Mouse (Mus musculus): ENCODE results near the gene Mink1. TPM values are rescaled to one million over a fixed set of nuclear protein-coding genes. Genes with fewer than 3 reads are reported as not detected.
A peak's percentile ranks its signal among the peaks of the same experiment; 100 is the strongest.

The Mink1 gene
- polyA plus RNA-seq, 1 experiment from 2014 or later = 6.6 TPM

DNA sequence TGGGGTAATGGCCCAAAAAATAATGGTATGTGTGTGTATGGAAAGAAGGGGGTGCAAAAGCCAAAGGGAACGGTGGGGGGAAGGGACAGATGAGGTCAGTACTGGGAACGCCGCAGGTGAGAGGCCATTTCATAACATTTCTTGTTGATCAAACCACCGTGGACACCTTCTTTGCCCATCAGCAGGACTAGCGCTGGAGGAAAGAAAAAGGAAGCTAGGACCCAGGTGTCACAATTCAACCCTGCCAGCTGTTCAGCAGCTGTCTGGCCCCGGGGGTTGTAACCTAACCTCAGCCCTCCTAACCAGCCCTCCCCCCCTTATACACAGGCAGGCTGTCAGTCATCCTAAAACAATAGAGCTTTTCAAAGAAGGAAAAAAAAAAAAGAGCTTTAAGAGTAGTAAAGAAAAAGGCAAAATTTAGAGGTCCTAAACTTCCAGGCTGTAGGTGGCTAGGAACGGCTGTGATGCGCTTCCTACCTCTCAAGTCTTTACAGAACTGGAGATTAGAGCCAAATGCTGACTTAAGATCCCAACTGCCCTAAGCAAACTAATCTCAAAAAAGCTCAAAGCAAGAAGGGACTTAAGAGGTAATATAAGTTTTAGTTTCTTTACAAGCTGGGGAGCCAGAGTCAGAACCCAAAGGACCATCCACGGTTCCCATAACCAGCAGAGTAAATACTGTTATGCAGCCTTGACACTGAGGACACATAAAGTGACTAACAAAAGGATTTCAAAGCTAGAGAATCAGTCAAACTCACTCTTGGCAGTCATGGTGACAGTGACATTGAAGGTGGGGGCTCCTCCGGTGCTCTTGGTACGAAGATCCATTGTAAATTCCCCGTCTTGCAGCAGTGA lies 89.6 kb downstream of the Mink1 start:
- DNase-seq (ENCODE audit: low spot score) = peak; percentile 81

DNA sequence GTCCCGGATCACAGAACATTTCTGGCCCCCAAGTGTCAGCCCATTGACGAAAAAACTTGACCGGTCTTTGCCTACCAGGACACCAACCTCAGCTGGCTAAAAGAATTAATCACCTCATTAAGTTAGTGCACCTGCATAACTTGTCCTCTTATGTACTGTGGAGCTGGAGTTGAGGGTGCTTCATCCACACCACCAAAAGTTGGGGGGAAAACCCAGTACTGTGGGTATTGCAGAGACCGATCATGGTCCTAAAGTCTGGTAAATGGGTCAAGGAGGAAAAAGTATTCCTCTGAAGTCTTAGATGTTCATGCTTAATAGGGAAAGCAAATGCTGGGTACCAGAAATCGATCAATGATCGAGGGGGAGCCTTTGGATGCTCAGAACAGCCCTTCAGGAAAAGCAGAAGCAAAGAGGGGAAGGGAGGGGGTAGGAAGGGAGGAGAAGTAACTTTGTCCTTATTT lies 90.2 kb downstream of the Mink1 start:
- no peak for DNase-seq (ENCODE audit: low spot score)

DNA sequence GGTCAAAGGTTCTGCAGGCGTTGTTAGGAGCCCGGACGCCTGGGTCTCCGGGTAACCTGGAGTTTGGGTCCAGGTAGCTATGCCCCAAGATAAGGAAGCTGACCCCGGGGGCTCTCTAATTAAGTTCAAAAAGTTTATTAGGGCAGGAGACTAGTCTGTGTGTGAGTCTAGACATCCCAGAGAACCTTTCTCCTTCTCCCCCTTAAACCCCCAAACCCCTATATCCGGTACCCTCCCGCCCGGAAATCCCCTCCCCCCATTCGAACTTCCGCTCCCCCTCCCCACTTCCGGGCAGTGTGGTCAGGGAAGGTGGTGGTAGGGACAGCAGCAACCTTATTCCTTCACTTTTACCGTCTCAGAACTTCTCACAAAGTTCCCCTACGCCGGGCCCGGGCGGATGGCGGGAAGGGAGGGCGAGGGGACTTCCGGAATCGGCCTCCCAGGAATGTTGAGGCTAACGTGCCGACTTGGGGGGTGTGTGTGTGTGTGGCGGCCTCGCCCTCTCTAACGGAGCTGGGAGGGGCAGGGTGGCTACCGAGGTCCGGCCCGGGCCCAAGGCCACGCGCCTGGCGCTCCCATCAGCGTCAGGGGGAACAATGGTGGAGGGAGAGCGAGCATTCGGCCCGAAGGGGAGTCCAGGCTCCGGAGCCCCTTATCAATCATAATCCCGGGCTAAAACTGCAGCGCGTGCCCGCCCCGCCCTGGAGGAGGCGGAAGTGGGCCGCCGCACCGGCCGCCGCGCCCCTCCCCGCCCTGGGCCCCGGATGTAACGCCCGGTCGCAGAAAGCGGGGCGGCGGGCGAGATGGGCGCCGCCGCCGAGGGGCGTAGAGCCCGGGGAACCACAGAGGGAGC lies 90.9 kb downstream of the Mink1 start:
- peak; percentile 82 for DNase-seq (ENCODE audit: low spot score)

DNA sequence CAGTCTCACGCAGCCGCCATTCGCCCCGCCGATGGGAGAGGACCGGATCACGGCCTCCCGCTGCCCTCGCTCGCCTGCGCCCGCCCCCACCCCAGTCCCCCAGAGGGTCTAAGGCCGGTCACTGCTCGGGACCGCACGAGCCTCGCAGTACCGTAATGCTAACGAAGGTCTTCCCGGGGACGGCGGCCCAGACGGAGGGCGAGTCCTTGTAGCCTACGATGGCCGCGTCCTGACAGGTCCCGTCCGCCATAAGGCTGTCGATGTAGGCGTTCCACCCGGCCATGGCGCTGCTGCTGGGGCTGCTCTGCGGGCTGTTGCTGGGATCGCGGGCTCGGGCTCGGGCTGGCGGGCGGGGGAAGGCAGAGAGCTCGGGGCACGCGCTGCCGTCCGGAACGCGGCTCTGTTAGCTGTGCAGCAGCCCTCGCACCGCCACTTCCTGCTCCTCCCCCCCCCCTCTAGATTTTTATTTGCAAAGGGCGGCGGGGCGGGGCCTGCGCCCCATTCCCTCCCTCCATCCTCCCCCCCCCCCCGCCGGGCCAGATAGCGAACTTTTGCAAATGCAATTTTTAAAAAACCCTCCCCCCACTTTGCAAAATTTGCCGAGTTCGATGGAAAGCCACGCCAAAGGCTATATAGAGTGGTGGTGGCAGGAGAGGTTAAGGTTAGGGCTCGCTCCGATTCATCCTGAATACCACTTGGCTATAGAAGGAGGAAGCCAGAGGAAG lies 91.7 kb downstream of the Mink1 start, which contains the start of gene Pfn1:
Gene Pfn1 (minus strand): TSS at position 447 of the 725 bp plus-strand sequence.
- DNase-seq (ENCODE audit: low spot score) = peak; percentile 91

DNA sequence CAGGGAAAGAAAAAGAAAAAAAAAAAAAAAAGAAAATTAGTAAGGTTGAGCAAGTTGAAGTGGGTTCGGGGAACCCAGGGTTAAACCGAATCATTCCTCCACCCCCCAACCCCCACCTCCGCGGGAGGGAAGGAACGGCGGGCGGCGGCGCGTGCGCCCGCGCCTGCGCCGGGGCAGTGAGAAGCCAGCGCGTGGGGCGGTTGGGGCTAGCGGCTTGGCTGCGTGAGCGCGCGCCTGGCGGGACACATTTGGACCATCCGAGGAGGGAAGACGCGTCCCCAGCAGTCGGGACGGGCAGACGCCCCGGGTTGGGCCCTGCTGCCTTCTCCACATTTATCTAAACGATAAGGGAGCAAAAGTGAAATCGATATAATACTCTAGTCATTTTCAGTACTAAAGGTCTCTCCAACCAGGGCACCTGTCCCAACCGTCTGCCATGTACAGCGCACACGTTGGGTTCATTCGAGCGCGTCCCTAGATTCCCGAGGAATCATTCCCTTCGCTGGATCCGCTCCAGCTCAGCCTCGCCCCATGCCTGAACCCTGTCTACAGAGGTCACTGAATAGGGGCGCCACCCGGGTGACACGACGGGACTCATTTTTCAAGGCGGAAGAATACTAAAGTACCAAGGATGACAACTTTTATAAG lies 92.4 kb downstream of the Mink1 start:
- DNase-seq (ENCODE audit: low spot score) = peak; percentile 84

DNA sequence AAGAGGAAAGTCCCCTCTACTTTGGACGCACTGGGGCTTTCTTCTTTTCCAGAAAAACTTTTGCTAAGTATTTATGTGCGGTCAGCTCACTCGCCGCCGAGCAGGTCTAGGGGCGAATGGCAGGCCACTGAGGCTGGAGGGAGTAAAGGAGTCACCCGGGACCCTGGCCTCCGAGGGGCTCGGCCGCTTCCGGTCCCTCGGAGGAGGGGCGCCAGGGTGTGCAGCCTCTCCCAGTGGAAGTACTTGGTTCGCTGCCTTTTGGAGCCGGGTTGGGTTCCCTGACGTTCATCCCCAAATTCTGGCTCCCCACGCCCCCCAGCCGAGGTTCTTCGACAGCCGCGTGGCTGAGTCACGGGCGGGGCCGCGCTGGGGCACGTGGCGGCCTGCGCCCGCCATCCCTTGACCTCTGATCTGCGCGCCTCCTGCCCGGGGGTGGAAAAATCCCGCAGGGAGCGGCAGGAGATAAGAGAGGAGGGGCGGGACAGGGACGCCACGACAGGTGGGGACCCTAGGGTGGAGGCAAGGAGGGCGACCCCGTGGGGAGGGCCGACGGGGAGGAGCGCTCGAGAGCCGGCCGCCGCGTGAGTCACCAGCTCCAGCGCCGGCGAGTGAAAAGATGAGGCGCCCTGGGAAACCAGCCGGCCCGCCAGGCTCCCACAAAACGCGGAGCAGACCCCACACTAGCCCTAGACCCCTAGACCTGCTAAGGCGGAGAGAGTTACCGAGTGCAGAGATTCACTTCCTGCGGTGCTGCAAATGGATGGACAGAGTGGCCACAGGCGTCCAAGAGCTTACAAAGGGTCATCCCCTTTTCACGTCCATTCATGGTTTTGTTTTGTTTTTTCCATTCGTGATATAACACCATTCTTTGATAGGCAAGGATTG lies 93.1 kb downstream of the Mink1 start:
- DNase-seq (ENCODE audit: low spot score) = peak; percentile 22

DNA sequence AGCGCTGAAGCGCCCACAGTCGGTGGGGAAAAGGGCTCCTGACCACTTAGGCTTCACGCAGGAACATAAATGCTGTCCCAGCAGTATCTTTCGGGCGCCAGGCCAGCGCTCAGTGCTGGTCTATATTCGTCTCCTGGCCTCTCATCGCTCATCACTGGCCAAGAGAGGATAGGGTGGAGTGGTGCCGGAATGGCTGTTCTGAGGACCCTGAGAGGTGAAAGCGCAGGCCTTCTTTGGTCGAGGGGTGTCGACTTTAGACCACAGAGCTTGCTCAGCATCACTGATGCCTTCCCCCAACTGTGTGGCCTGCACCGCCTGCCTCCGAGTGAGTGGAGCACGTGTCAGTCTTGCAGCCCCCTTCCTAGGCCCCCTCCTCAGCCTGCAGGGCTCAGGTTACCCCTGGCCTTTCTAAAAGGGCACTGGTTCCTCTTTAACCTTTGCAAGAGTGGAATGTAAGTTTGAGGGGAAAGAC lies 93.8 kb downstream of the Mink1 start:
- no peak for DNase-seq (ENCODE audit: low spot score)

DNA sequence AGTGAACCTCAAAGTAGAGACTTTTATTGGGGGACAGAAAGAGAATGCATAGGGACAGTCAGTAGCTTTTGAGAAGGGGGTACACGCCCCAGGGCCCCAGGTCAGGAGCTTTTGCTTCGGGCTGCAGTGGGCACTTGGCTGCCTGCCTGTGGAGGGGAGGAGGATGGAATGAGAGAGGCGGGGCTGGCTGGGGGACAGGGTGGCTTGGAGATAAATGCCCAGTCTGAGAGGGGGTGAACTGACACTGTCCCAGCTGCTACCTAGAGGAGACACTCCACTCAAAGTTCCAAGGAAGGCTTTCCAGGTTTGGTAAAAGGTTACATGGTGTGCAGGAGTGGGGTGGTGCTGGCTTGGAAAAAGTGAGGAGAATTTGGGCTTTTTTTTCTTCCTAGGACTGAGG lies 94.3 kb downstream of the Mink1 start, which contains the start of gene Eno3:
Gene Eno3 (plus strand): TSS at position 239 of the 400 bp plus-strand sequence.
- no peak for DNase-seq (ENCODE audit: low spot score)

DNA sequence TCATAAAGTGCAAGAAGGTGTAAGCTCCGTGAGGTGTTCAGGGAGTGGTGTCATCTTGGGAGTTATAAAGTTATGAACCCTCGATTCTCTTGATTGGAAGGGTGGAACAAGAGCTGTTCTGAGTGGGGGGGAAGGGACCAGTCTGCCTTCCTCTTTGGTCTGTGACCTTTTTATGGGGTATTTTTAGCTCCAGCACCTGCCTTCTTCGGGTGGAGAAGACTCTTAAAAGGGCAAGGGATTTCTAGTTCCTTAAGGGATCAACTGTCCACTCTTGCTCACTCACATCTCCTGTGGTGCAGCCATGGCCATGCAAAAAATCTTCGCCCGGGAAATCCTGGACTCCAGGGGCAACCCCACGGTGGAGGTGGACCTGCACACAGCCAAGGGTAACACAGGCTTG lies 94.9 kb downstream of the Mink1 start:
- no peak for DNase-seq (ENCODE audit: low spot score)

DNA sequence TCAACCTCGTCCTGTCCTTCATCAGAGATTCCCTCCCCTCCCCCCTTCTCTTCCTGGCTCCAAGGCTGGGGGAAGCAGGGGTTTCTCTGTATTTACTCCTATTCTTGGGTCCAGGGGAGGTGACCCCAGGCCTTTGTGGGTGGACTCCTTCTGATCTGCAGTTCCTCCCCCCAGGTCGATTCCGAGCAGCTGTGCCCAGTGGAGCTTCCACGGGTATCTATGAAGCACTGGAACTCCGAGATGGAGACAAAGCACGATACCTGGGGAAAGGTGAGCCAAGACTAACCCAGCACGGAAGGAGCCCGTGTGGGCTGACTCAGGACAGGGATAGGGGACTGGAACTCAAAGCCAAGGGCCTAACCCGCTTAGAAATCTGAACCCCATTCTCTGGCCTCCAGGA lies 95.3 kb downstream of the Mink1 start:
- no peak for DNase-seq (ENCODE audit: low spot score)

DNA sequence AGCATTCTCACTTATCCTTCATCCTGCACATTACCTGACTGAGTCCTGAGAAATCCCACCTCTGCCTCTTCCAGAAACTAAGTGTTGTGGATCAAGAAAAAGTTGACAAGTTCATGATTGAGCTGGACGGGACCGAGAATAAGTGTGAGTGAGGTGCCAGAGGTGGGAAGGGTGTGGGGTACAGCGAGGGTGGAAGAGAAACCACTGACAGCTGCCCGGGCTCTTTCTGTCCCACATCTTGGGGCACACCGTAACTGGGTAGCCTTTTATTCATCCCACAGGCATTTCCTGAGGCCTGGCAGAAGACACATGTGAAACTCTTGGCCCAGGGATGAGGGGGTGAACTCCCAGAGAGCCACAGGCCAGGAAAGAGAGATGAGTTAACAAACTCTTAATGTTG lies 95.8 kb downstream of the Mink1 start:
- no peak for DNase-seq (ENCODE audit: low spot score)

DNA sequence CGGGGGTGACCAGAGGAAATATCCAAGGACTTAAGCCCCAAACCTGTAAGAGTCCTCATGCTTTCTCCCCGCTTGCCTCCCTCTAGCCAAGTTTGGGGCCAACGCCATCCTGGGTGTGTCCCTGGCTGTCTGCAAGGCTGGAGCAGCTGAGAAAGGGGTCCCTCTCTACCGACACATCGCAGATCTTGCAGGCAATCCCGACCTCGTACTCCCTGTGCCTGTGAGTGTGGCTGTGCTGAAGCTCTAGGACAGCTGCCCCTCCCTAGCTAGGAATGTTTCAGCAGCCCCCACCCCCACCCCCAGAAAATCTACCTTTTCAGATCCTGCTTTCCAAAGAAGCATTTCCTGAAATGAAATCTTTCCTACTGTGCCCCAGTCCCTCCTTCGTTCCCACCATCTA lies 96.3 kb downstream of the Mink1 start:
- no peak for DNase-seq (ENCODE audit: low spot score)

DNA sequence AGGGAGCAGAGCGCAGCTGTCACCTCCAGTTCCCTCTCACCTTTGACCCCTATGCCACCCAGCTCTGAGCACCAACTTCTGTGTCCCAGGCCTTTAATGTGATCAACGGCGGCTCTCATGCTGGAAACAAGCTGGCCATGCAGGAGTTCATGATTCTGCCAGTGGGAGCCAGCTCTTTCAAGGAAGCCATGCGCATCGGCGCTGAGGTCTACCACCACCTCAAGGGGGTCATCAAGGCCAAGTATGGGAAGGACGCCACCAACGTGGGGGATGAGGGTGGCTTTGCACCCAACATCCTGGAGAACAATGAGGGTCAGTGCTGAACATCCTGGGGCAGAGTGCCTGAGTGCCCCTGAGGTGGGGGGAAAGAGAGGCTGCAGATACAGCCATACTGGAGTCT lies 97.9 kb downstream of the Mink1 start:
- no peak for DNase-seq (ENCODE audit: low spot score)

DNA sequence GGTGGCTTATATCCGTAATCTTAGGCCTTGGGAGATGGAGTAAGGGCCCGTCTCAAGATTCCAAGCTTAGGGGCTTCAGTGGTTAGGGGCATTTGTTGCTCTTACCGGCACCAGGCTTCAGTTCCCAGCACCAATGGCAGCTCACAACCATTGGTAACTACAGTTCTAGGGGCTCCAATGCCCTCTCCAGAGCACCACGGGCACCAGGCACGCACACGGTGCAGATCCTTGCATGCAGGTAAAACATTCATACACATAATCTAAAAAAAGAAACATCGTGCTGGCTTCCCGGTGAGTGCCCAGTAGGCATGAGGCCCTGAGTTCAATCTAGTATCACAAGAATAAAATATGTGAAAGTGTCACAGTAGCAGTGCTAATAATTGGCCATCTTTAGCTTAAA lies 100.4 kb downstream of the Mink1 start:
- DNase-seq (ENCODE audit: low spot score) = no peak

DNA sequence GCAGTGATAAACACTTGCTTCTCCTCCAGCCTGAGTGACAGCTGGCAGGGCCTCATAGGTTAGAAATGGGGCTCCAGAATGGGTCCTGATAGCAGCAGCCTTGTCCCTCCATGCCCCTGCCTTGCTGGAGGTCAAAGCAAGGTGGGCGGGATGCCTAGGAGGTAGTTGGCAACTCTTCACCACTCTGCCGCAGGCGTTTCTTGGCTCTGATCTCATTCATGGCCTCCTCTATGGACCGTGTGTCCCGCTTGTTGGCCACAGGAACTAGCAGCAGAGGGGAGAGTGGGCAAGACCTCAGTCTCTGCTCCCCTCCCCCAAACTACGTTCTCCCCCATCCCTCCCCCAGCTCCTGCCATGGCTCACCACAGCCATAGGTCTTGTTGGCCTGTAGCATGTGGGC lies 101.3 kb downstream of the Mink1 start:
- no peak for DNase-seq (ENCODE audit: low spot score)

Other genes with a start within 250 kb of the Mink1 start
- gene Alox12e, start 240.3 kb upstream of the Mink1 start, polyA plus RNA-seq (2015; fragmentation: Nextera tagmentation; extraction: Ambion mirVana) = 30.8 and 37.8 TPM in 2 replicates
- 5.2 and 5.9 TPM in 2 replicates for gene Alox15, start 210.8 kb upstream of the Mink1 start, polyA plus RNA-seq (2015; fragmentation: Nextera tagmentation; extraction: Ambion mirVana)
- gene Pelp1, start 152.8 kb upstream of the Mink1 start, polyA plus RNA-seq (2015; fragmentation: Nextera tagmentation; extraction: Ambion mirVana) = 17.0 and 18.4 TPM in 2 replicates
- 38.8 and 38.9 TPM in 2 replicates for gene Arrb2, start 130.2 kb upstream of the Mink1 start, polyA plus RNA-seq (2015; fragmentation: Nextera tagmentation; extraction: Ambion mirVana)
- gene Med11, start 111.0 kb upstream of the Mink1 start, polyA plus RNA-seq (2015; fragmentation: Nextera tagmentation; extraction: Ambion mirVana) = 47.5 and 47.6 TPM in 2 replicates
- 4.8 and 5.1 TPM in 2 replicates for gene Zmynd15, start 103.4 kb upstream of the Mink1 start, polyA plus RNA-seq (2015; fragmentation: Nextera tagmentation; extraction: Ambion mirVana)
- 34.2 and 35.1 TPM in 2 replicates for gene Cxcl16, start 102.9 kb upstream of the Mink1 start, polyA plus RNA-seq (2015; fragmentation: Nextera tagmentation; extraction: Ambion mirVana)
- 8.9 and 9.3 TPM in 2 replicates for gene Tm4sf5, start 57.6 kb upstream of the Mink1 start, polyA plus RNA-seq (2015; fragmentation: Nextera tagmentation; extraction: Ambion mirVana)
- 11.6 and 13.7 TPM in 2 replicates for gene Vmo1, start 48.3 kb upstream of the Mink1 start, polyA plus RNA-seq (2015; fragmentation: Nextera tagmentation; extraction: Ambion mirVana)
- 0.31 TPM in 1 of 2 replicates, not detected in the other for gene Gltpd2, start 43.7 kb upstream of the Mink1 start, polyA plus RNA-seq (2015; fragmentation: Nextera tagmentation; extraction: Ambion mirVana)
- gene Psmb6, start 37.5 kb upstream of the Mink1 start, polyA plus RNA-seq (2015; fragmentation: Nextera tagmentation; extraction: Ambion mirVana) = 741 and 749 TPM in 2 replicates
- gene Gm40193, start 29.9 kb upstream of the Mink1 start, polyA plus RNA-seq (2015; fragmentation: Nextera tagmentation; extraction: Ambion mirVana) = not detected in 2 replicates
- 2.0 and 2.7 TPM in 2 replicates for gene Pld2, start 22.8 kb upstream of the Mink1 start, polyA plus RNA-seq (2015; fragmentation: Nextera tagmentation; extraction: Ambion mirVana)
- gene 4930544D05Rik, start 53.0 kb downstream of the Mink1 start, polyA plus RNA-seq (2015; fragmentation: Nextera tagmentation; extraction: Ambion mirVana) = not detected in 2 replicates
- 0.39 and 1.1 TPM in 2 replicates for gene Chrne, start 56.3 kb downstream of the Mink1 start, polyA plus RNA-seq (2015; fragmentation: Nextera tagmentation; extraction: Ambion mirVana)
- 0.06 and 0.13 TPM in 2 replicates for gene Gp1ba, start 76.2 kb downstream of the Mink1 start, polyA plus RNA-seq (2015; fragmentation: Nextera tagmentation; extraction: Ambion mirVana)
- 214 and 226 TPM in 2 replicates for gene Rnf167, start 84.4 kb downstream of the Mink1 start, polyA plus RNA-seq (2015; fragmentation: Nextera tagmentation; extraction: Ambion mirVana)
- 137 and 139 TPM in 2 replicates for gene Slc25a11, start 84.6 kb downstream of the Mink1 start, polyA plus RNA-seq (2015; fragmentation: Nextera tagmentation; extraction: Ambion mirVana)
- 2,783 and 3,382 TPM in 2 replicates for gene Pfn1, start 91.8 kb downstream of the Mink1 start, polyA plus RNA-seq (2015; fragmentation: Nextera tagmentation; extraction: Ambion mirVana)
- gene Eno3, start 94.3 kb downstream of the Mink1 start, polyA plus RNA-seq (2015; fragmentation: Nextera tagmentation; extraction: Ambion mirVana) = 13.1 and 14.7 TPM in 2 replicates
- 63.7 and 85.0 TPM in 2 replicates for gene Spag7, start 106.5 kb downstream of the Mink1 start, polyA plus RNA-seq (2015; fragmentation: Nextera tagmentation; extraction: Ambion mirVana)
- gene Camta2, start 125.2 kb downstream of the Mink1 start, polyA plus RNA-seq (2015; fragmentation: Nextera tagmentation; extraction: Ambion mirVana) = 6.2 and 6.9 TPM in 2 replicates
- 0.75 and 0.94 TPM in 2 replicates for gene Inca1, start 137.3 kb downstream of the Mink1 start, polyA plus RNA-seq (2015; fragmentation: Nextera tagmentation; extraction: Ambion mirVana)
- gene Kif1c, start 137.7 kb downstream of the Mink1 start, polyA plus RNA-seq (2015; fragmentation: Nextera tagmentation; extraction: Ambion mirVana) = 1.2 and 1.4 TPM in 2 replicates
- 7.2 and 7.6 TPM in 2 replicates for gene Zfp3, start 201.3 kb downstream of the Mink1 start, polyA plus RNA-seq (2015; fragmentation: Nextera tagmentation; extraction: Ambion mirVana)
- gene Scimp, start 249.7 kb downstream of the Mink1 start, polyA plus RNA-seq (2015; fragmentation: Nextera tagmentation; extraction: Ambion mirVana) = 2.1 and 3.1 TPM in 2 replicates